Mouse (Mus musculus) heart, adult 9 months (tissue): Measurements from ENCODE around the gene Fastkd3.

ENCODE experiments used
- DNase-seq, 2 experiments: peaks; one replicate each; pipeline ENCODE4 v3.0.0; 2022; ENCODE audit warnings: low spot score in 2 of 2

Fastkd3 gene

GRCm38 (mm10) chr13:68607652-68608405 lies 25.8 kb downstream of the Fastkd3 start:
- DNase-seq = no peak

- DNase-seq = no peak
Measured at GRCm38 (mm10) chr13:68622792-68623191, 40.8 kb downstream of the Fastkd3 start.

GRCm38 (mm10) chr13:68627041-68627440 lies 45.0 kb downstream of the Fastkd3 start:
- no peak for DNase-seq
